Mouse (Mus musculus) spleen, postnatal 4 days (tissue): ENCODE data around the gene Fkrp.
A peak's percentile ranks its signal among the peaks of the same experiment; 100 is the strongest.

Source experiments
- DNase-seq, 2 experiments: peaks; one replicate each; pipeline ENCODE4 v3.0.0; 2022; ENCODE audit warnings: low spot score in 2 of 2

The Fkrp gene

DNA sequence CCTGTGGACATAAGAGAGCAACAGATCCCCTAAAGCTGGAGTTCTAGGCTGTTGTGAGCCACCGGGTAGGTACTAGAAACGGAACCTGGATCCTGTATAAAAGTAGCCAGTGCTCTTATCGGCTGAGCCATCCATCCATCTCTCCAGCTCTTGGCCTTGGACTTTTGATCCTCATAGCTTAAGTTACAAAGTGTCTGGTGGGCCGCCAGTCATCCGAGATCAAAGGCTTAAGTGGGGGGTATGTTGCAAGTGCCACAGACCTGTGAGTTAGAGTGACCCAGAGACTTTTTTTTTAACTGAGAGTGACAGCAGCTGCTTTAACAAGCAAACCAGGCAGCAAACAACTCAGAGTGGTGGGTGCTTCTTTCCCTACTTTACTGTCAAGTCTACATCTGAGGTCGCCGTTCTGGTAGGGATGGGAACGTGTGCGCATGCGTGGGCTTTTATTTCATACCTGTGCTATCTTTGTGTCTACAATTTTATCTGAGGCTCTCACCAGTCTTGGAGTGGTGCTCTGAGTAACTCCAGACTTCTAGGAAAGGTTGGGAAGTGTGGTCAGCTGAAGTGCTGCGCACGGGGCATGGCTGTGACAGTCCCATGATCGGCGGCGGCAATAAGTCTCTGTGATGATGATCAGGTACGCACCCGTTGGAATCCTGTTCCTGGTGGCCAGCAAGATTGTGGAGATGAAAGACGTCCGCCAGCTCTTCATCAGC is 23.4 kb downstream of the Fkrp start:
- DNase-seq, result no peak

DNA sequence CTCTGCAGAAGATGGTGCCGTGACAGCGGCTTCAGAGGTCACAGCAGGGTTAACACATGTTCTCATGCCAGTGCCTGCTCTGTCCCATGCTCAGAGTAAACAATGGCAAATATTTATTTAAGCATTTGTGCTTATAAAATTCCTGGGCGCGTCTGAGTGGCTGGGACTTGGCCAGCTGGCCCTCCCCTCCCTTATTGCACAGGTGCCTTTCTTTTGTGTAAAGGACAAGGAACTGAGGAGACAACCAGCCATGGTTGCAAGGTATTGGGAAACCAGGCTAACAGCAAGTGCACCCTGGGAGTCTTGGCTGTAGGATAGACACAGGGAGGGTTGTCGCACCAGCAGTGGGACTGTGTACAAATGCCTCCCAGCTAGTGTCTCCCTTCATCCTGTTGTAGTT is 24.2 kb downstream of the Fkrp start:
- no peak for DNase-seq

DNA sequence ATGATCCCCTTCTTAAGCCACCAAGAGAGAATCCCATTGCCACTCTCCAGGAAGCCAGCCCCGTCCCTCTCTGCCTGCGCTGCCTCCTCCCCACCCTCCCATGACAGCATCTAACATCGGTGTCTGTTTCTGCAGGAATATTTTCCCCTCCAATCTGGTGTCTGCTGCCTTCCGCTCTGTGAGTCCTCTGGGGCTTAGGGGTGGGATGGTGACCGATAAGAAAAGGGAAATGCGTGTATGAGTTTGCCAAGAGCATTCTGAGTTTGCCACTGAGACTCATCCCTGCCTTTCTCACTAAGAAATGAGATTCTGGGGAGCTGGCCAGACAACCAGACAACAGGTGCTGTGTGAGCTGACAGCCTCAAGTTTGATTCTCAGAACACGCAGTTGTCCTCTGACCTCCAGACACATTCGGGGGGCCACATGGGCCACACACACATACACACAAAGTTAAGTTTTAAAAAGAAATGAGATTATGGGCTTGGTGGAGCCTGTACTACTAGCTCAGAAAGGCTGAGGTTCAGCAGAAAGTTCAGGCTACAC is 30.9 kb downstream of the Fkrp start:
- DNase-seq, result peak in 1 of 2 experiments; percentile 58

DNA sequence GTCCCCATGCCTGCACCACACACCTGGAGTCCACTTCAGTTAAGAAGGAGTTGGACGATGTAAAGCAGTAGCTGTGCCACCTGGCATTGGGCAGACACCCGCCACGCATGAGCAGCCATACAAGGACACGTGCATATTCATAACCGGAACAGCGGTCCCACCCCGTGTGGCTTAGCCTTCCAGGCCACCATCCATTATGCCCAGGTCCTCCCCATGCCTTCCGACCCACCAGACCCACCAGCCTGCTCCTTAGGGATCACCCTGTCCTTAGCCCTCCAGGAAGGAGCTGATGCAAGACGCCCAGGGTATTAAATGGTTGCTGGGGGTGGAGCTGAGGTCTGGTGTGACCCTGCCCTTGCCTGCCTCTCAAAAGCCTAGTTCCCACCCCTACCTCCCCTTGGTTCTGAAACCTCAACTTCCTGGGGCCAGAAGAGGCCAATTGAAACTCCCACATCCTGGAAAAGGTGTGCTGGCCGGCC is 32.0 kb downstream of the Fkrp start:
- DNase-seq, result peak; percentile 47 to 76

- peak; percentile 71 to 84 for DNase-seq
Measured at GRCm38 (mm10) chr7:16783758-16784415, 32.6 kb downstream of the Fkrp start.

- DNase-seq, result peak; percentile 84 to 88
Measured at GRCm38 (mm10) chr7:16783224-16783688, 33.3 kb downstream of the Fkrp start.

- DNase-seq, result peak in 1 of 2 experiments; percentile 64
Measured at GRCm38 (mm10) chr7:16782555-16783125, 33.9 kb downstream of the Fkrp start.

- DNase-seq, result peak; percentile 41 to 85
Measured at GRCm38 (mm10) chr7:16781816-16782554, 34.5 kb downstream of the Fkrp start.

DNA sequence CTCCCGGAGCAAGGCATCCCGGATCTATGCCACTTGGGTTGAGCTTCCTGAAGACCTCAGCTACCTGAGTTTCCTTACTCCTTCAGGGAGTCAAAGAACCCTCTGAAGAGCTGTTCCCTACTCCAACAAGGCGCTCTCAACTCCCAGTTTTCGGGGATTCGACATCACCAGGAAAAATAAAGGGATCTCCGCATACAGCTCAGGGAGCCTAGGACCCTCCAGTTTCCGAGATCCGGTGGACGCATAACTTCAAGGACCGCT is 35.0 kb downstream of the Fkrp start:
- DNase-seq, result no peak

DNA sequence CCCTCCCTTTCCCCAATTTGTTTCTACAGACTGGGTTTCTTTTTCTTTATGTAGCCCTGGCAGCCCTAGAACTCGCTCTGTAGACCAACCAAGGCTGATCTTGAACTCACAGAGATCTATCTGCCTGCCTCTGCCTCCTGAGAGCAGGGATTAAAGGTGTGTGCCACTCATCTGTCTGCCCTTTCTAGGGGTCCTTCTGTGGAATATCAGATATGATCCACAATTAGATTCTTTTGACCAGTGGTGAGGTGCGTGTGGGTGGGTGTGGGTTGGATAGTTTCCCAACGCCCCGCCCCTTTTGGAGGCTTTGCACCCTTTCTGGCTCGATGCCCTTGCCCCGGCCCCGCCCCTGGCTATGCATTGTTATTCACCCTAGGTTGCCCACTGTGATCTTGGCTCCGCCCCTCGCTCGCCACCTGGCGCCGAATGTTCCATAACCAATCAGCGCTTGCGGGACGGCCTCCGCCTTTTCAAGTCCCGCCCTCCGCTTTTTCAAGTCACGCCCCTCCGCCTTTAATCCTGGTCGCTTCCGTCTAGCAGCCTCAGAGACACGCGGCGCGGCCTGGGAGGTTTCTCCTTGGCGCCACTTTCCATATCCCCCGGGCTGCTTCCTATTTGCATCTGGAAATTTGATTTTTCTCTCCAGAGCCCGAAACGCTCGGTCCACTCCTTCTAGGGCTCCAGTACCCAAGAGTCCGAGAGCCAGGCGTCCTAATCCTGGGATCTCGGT is 35.5 kb downstream of the Fkrp start, which contains the start of gene Slc1a5:
TSS of gene Slc1a5 (plus strand) at position 516 of the 730 bp plus-strand sequence.
- DNase-seq, result peak; percentile 97 to 98

- DNase-seq, result peak in 1 of 2 experiments; percentile 52
Measured at GRCm38 (mm10) chr7:16780076-16780475, 36.5 kb downstream of the Fkrp start.

GRCm38 (mm10) chr7:16775888-16776287 is 40.6 kb downstream of the Fkrp start:
- DNase-seq, result no peak

DNA sequence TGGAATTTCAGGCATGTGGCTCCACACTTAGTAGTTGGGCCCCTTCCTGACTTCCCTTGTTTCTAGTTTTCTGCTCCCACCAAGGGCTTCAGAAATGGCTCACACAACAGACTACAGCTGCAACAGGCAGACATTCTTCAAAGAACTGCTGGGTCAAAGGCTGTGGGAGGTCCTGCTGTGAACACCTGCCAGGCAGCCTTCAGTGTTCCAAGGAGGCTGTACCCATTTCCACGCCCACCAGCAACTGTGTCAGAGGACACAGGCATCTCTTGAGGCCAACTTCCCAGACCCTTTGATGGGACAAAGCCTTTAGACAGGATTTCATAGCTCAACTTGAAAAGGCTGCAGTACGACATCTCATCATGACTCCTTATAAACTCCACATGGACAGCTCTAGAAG is 50.1 kb downstream of the Fkrp start:
- DNase-seq, result no peak

DNA sequence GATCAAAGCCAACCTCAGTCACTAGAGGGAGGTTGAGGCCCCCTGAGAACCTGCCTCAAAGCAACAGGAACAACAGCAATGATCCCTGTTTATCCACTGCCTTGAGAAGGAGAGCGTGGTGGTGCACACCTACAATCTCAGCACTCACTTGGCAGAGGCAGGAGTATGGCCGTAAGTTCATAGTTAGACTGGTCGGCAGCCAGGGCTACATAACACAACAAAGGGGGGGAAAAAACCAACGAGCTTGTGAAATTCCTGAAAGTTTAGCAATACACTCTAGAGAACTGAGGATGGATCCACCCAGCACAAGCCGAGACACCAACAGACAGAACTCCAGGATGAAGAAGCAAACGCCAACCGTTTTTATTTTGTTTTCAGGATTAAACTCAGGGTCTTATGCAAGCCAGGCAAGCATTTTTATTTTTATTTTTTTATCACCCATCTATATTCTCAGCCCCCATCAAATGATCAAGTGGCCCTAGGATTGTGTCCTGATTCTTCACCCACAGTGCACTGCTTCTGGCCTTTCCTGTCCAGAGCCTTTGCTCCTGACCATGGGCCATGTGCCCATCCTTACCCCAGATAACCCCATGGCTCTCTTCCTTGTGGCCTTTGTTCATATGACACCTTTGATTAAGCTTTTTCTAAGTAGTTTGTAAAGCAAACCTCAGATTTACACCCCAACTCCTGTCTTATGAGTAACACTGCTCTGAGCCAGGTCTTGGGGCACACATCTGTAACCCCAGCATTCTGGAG is 52.9 kb downstream of the Fkrp start:
- no peak for DNase-seq

DNA sequence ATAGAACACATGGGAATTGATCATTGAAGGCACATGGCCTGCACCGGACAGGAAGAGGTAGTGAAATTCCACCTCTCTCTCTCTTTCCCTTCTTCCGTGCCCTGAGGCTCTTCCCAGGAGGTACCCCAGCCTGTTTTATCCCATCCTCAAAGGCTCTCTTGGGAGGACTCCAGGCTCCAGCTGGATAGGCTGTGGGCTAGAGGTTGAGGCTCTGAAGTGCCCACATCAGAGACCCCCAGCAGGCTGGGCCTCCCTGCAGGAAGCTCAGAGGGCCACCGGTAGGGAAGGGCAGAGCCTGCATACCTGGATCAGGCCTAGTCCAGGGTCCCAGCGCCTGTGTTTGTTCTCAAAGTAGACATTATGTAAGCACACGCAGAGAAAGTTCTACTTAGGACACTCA is 54.9 kb downstream of the Fkrp start:
- DNase-seq, result no peak

GRCm38 (mm10) chr7:16761005-16761481 is 55.5 kb downstream of the Fkrp start:
- DNase-seq, result no peak

DNA sequence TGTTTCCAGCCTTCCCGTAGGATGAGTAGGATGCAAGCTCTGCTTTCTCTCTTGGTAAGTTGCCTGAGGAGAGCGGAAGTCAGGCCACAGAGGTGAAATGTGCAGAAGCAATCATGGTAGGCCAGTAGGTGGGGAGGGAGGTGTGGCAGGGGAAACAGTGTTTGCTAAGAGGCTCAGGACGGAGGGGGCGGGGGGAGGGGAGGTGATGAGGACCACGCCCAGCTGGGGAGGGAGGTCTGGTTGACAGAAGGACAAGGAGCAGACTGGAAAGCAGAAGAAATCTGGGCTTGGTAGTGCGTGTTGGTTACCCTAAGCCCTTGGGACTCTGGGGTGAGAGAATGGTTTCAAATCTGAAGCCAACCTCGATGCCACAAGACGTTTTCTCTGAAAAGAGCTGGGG is 56.2 kb downstream of the Fkrp start:
- DNase-seq, result no peak
